Mouse (Mus musculus) embryo, embryonic 10.5 days (tissue): ENCODE data around the gene Tas2r134.
A peak's percentile ranks its signal among the peaks of the same experiment; 100 is the strongest.

Experiments used
- DNase-seq: peaks from one replicate; pipeline ENCODE4 v3.0.0-alpha.2; 2015; ENCODE audit warnings: low spot score

Tas2r134 gene

GRCm38 (mm10) chr2:51627211-51627610 is at the start of gene Tas2r134:
Gene Tas2r134, plus strand, starts transcription at chr2:51627511.
- no peak for DNase-seq

GRCm38 (mm10) chr2:51579767-51580166 is 47.5 kb upstream of the Tas2r134 start:
- no peak for DNase-seq

DNA sequence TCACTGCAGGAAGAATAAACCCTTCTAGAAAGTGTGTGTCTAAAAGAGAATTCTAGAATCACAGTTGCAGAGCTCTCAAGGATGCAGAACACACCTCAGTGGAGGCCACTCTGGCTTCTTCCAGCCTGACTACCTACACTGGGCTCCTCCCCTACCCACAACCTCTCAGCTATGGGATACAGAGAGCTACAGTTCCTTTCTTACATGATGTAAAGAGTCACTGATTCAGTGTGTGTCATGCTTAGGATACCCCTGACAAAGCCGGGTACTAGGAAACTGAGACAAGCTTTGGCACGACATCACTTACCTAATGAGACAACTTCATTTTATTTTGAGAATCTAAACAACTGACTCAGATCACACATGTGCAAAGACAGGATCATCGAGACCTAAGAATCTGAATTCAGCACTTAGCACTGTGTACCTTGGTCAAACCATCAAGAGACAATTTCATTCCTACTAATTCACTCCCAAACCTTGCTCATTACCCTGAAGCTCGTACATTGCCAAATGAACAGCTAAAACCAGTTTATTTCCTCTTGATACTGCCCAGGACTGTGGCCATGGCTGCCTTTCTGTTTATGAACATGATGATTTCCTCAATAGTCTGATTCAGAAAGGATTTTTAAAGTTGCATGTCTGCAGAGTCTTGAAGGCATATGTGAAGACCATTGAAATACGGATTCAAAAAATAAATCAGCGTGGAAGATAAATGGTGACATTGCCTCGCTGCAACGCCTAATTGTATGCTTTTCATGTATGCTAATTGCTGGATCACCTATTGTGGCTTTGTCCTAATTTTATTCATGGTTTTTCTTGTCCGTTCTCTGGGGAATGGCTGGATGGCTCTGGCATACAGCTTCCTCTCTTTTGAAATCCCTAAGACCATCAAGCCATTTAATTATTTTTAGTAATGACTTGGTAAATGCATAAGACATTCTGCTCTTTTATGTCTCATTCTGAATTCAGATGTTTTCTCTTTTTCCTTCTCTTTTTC is 43.0 kb upstream of the Tas2r134 start:
- DNase-seq: peak; percentile 34

- DNase-seq: no peak
Measured at GRCm38 (mm10) chr2:51588336-51588735, 39.0 kb upstream of the Tas2r134 start.

DNA sequence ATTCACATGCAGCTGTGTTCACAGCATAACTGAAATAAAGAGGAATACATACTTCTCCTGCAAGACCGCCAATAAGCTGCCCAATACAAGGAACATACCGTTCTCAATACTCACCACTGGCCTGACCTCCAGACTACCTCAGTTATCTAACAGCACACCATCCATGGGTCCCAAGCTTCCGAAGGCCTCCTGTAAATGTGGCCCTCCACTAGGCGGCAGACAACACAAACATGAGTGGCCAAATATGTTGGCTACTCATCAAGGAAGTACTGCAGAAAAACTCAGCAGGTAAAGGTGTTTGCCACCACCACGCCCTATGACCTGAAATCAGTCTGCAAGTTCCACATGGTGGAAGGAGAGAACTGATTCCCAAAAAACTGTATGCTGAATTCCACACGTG is 38.4 kb upstream of the Tas2r134 start:
- DNase-seq: no peak

DNA sequence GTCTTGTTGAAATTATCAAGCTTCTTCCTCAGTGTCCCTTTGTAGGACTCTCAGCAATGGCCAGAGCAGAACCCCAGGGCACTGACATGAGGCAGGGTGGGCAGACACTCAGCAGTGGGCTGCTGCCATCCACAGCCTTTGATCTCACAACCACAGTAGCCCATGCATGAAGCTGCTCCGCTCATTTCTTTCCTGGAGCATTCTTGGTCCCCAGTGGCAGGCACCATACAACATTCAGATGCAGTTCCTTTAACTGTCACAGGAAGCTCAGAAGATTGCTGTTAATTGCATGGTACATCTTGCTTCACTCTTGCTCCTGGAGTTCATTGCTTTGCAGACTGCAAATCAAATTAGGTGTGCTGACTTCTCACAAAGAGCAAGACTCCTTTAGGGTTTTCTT is 37.7 kb upstream of the Tas2r134 start:
- DNase-seq: no peak

GRCm38 (mm10) chr2:51590308-51590707 is 37.0 kb upstream of the Tas2r134 start:
- DNase-seq: no peak

- no peak for DNase-seq
Measured at GRCm38 (mm10) chr2:51592157-51592556, 35.2 kb upstream of the Tas2r134 start.

GRCm38 (mm10) chr2:51599473-51600201 is 27.7 kb upstream of the Tas2r134 start:
- no peak for DNase-seq

- no peak for DNase-seq
Measured at GRCm38 (mm10) chr2:51600202-51600487, 27.2 kb upstream of the Tas2r134 start.

DNA sequence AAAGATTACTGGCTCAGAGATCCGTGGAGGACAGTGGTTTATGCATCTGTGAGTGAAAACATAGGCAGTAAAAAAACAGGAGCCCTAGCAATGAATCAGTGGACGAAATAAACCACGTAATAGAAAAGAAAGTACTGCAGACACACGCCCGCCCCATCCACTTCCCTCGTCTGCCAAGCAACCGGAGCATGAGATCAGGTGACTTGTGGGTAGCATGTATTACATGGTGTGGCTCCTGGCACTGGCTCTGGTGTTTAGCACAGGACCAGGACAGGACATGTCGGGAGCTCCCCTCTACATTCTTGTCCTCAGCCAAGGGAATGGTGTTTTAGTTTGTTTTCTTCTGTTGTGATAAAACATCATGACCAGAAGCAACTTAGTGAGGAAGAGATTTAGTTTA is 26.4 kb upstream of the Tas2r134 start:
- DNase-seq: no peak

DNA sequence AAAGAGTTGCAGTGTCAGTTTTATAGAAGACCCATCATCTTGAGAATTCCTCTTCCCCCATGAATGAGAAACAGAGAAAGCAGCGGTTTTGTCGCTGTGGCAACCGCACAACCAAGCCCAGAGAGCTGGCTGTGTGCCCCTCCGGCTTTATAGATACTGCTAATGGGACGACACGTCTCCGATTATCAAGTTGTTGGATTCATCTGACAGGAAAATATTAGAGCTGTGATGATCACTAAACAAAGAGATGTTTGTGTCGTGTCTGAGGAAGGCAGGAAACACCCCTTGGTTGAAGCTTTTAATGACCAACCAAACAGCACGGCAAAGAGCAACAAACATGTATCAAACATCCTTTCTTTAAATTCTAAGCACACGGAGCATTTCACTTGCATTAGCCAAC is 17.0 kb upstream of the Tas2r134 start:
- DNase-seq: no peak

GRCm38 (mm10) chr2:51610897-51611296 is 16.4 kb upstream of the Tas2r134 start:
- no peak for DNase-seq

GRCm38 (mm10) chr2:51613716-51614115 is 13.6 kb upstream of the Tas2r134 start:
- DNase-seq: no peak

GRCm38 (mm10) chr2:51621931-51622330 is 5.4 kb upstream of the Tas2r134 start:
- no peak for DNase-seq

DNA sequence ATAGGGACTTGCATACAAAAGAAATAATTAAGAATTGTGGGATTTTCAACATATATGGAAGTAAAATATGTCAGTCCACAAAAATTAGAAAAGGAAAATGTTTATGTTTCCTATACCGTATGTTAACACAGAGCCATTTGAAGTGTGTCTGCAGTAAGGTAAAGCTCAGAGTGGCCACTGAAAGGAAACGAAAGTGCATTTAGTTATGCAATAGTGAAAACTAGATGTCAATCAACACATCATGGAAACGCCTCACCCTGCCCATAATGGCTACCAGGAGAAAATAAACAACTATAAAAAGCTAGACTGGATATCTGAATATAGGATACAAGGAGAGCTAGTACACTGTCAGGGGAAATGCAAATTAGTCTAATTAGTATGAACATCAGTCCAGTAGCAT is 1.3 kb upstream of the Tas2r134 start:
- no peak for DNase-seq

DNA sequence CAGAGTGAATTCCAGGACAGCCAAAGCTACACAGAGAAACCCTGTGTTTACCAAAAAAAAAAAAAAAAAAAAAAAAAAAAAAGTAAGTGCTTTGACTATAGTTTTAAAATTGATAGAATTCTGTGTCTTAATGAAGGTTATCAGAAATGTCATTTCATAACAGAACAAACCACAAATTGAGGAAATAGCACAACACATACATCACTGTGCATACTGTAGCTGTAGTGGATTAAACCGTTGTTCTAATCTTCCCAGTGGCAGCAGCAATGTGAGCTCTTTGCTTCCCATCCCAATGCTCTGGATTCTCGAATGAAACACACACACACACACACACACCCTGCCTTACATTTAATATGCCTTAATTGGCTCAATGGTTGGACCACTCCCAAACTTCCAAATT is 4.1 kb downstream of the Tas2r134 start:
- no peak for DNase-seq

- no peak for DNase-seq
Measured at GRCm38 (mm10) chr2:51637681-51638080, 10.4 kb downstream of the Tas2r134 start.

DNA sequence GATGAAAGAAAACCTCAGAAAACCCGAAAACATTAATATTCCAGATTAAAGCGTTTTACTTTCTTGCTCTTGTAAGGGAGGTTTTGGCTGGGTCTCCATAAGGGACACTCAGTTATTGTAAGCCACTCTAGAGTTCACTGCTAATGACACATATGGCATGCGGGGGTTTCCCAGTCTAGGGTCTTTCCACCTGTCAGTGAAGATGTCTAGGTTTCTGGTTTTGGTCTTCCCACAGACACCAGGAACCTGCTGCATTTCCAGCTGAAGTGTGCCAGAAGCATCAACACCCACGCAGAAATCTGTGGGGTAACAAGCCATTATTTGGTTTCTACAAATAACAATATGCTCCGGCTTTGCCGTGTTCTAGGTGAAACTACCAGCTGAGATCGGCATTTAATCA is 14.3 kb downstream of the Tas2r134 start:
- no peak for DNase-seq

DNA sequence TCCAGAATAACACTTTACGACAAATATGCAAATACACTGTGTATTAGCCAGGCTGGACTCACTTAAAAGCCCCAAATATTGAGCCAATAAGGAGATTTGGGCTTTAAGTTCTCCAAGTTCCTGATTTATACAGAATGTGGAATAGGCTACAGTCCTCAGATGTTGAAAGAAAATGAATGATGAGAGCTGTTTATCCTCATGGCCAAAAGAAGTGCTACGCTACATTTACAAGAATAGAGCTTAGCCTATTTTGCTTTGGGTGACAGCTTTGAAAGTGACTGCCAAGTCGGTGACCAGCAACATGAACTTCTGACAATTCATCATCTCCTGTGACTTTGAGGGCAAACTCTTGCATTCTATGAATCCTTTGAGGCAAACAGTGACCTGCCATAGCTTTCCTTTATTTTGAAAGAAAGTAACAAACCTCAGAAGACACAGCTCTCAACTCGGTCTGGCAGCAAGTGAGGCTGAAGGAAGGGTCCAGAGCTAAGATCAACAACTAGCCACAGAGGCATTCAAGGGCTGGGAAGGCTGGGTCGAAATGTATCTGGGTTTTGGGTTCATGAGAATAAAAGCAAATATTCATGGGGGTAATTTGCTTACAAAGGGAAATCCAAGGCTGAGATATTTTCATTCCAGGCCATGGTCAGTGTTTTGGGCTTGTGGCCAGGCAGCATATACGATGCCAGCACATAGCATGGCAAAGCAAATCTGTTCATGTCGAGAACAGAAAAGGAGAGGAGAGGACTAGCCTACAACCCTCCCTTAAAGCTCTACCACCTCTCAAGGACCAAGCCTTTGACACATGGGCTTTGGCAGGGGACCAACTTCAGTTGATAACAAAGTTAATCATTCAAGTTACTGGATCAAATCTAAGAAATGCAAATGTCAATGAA is 16.2 kb downstream of the Tas2r134 start:
- DNase-seq: no peak

GRCm38 (mm10) chr2:51647972-51648371 is 20.7 kb downstream of the Tas2r134 start:
- DNase-seq: no peak

DNA sequence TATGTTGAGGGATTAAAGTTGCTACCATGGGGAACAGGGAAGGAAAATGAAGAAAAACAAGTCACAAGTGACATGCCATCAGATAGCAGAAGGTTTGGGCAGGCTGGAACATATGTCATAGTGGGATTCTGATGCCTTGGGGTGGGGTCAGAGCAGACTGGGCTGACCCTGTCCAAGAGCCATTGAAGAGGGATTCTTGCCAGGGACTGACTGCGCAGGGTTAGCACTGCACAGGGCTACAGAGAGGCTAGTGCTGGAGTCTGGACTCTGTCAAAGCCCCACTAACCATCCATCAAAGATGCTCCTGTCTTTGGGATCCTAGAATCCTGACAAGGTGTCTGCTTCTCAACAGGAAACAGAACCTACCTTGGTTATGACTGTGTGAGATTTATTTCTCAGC is 22.6 kb downstream of the Tas2r134 start:
- peak; percentile 29 for DNase-seq
